Mouse (Mus musculus) left cerebral cortex, postnatal 25 days (tissue): Measurements from ENCODE around the gene Emc4. TPM values are rescaled to one million over a fixed set of nuclear protein-coding genes. Genes with fewer than 3 reads are reported as not detected.

ENCODE experiments used
- DNase-seq, 2 experiments: peaks; one replicate each; pipeline ENCODE4 v3.0.0; 2022; ENCODE audit warnings: low spot score in 2 of 2, mixed read lengths in 1 of 2
- intact Hi-C: fragments of 180-260 bp; cut with DNase I; formaldehyde crosslinking; loops from one replicate; pipeline ENCODE4 v1.15.1; 2025
- total RNA-seq, 2 experiments: library from RNA; stranded (reverse); gene quantifications; 2 replicates each; pipeline ENCODE4 v1.2.3; 2021

The Emc4 gene
- 100 to 1,000 TPM; 157 to 167 TPM for total RNA-seq

DNA sequence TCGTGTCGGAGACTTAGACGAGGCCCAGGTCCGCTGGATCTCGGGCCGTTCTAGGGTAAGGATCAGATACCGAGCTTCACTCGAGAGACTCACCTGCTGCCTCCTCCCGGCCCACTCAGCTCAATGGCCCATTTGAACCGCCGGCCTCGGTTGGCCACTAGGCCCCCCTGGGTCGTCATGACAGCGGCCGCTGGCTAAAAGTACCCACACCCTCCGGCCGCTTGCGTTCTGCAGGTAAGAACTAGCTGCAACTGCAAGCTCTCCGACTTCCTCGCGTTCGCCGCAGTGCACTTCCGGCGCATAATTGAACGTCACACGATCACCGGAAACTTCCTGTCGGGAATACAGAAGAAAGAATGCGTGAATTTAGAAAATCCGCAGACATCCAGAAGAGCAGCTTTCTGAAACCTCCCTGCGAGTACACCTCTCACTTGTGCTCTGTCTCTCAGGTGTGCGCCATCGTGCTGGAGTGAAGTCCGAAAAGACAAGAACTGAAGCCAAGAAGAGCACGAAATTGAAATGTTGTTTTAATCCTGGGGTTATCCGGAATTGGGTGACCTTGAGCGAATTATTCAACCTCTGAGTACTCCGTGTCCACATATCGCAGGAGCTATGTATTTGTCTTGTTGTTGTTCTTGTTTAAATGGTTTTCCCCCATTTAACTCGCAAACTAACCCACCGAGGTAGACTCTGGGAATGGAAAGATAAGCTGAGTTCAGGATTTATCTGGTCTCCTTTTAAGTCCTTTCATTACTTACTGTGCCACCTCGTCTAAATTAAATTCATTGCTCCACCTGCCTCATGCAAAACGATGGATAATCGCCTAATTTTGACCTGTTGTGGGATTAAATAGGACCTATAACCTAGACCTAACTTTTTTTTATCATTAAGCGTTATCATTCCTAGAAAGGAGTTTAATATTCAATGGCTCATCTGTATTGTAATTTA is at the start of gene Emc4:
Emc4 (minus strand) TSS at position 302 of the 948 bp plus-strand sequence.
- DNase-seq, result peak; percentile 95 to 96

DNA sequence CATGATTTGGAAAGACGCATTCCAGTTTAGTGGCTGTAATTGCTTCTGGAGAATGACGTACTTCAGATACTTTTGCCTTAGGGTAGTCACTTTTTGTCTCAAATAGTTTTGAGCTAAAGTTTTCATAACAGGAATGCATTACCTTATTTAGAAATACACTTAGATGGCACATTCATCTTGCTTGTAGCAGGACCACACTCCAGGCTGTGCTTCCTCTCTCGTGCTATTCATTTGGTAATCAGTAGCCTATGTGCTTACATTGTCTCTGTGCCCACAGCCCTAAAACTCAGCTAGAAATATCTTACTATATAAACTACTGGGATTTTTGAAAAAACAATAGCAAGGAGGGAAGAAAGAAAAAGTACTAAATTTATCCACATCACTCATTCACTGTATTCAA is 39.2 kb upstream of the Emc4 start:
- intact Hi-C loops, result no loop called here
- no peak for DNase-seq

More for the DNA sequence above, at the start of gene Emc4:
- intact Hi-C loops, result loop anchor here (1.0 to 5.0 kb wide), 2 partner anchors 86 to 101 kb away; partner anchors contain the start of genes Emc7, Gm21985 and Slc12a6

DNA sequence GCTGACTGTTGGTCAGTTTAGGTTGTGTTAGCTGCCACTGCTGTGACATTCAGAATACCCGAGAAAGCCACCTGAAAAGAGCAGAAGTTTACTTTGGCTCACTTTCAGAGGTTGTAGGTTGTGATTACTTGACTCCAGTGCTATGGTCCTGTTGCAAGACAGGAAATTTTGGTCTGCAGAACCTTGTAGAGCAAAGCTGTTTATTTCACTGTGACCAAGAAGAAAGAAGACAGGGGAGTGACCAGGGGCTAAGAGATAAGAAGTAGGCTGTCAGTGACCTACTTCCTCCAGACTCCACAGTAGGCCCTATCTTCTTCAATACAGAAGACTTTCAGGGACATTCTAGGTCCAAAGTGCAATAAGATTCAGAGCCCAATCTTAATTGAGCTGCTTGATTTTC is 28.8 kb upstream of the Emc4 start:
- intact Hi-C loops, result no loop called here
- DNase-seq, result no peak

DNA sequence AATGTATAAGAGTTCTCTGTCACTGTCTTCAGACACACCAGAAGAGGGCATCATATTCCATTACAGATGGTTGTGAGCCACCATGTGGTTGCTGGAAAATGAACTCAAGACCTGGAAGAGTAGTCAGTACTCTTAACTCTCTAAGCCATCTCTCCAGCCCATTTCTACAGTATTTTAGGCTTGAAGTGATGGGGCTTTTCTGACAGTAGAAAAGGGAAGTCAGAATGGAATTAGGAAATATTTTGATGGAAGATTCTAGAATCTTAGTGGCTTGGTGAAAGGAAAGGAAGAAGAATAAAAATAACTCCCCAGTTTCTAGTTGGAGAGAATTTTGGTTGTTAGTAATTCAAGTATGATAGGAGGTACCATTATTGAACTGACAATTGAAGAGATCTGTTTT is 26.1 kb upstream of the Emc4 start:
- intact Hi-C loops, result no loop called here
- DNase-seq, result no peak

DNA sequence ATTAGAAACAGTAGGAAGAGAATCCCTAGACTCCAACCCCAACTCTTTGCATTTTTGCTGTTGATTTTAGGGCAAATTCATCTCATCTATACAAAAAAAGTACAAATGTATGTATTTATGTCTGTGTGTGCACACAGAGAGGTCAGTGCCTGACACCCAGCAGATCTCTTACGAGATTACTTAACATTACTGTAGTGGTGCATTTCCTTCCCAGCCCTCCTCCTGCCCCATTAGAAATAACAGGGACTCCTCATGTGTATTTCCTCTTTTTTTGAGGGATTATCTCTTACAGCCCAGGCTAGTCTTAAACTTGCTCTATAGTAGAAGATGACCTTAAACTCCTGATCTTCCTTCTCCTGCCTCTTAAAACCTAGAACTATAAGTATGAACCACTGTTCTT is 24.9 kb upstream of the Emc4 start:
- intact Hi-C loops, result no loop called here
- DNase-seq, result no peak

DNA sequence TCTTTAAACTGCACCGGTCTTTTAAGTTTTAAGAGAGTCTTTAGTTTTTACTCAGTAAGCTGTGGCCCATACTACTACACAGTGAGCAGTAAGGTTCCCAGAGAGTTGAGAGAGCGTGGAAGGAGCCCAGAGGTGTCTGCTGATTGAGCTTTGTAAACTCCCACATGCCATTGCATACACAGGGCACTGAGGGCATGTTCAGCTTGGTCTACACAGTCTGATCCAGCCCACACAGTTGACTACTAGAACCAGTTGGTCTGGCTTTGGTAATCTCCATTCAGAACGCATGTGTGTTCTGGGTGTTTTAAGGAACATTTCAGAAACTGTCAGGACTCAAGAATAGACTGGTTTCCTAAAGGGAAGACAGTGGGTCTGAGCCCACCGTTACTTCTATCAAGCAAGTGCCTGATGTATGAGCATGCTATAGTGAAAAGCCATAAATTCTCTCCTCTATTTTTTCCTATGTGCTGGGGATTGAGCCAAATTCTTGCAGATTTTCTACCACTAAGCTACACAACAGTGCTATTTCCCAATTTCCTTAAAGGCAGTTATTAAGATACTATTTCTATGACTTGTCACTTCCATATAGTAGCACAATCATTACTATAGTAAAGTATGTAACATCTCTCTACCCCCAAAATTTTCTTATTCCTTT is 23.6 kb upstream of the Emc4 start:
- no peak for DNase-seq
- intact Hi-C loops, result no loop called here

DNA sequence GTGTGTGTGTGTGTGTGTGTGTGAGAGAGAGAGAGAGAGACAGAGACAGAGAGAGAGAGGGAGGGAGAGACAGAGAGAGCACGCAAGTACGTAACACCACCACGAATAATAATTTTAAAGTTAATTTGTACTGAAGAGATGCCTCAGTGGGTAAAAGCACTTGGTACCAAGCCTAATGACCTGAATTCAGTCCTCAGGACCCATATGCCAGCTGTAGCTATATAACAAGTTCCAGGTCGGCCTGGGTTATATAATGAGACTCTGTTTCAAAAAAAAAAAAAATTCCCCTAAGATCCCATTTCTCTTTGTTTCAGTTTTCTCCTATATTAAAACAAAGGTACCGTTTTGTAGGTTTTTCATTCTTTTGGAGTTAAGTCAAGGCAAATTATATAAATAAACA is 23.0 kb upstream of the Emc4 start:
- DNase-seq, result no peak
- intact Hi-C loops, result no loop called here

DNA sequence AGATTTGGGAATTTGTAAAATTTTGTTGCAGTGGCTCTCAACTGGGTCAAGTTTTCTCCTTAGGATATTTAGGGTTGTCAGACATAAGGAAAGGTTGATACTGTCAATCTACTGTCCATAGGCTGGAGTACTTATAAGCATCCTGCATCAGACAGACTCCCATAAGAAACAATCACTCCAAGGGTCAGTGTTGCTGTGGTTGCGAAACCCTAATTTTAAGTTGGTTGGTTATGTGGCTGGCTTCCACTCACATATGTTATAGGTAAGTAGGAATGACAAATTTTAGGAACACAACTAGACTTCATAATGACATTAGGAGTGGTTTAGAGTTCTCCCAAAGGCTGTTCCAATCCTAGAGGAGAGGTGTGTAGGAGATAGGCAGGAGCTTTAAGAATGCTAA is 13.4 kb upstream of the Emc4 start:
- no peak for DNase-seq
- intact Hi-C loops, result no loop called here

DNA sequence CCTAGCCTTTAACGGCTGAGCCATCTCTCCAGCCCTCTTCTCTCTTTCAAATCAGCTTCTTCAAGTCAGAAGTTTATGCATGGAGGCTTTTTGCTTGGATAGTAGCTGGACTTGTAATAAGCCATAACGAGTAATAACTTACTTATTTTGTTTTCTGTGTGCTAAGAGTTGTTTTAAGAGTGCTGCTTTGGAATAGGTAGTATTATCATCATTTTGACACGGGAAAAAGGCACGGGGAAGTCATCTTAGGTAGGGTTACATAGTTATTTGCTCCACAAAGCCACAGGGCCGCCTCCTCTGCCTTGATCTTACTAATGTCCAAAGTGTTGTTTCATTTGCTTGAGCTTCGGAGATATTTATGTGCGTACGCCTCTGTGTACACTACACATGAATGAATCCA is 12.3 kb upstream of the Emc4 start:
- DNase-seq, result no peak
- intact Hi-C loops, result no loop called here

DNA sequence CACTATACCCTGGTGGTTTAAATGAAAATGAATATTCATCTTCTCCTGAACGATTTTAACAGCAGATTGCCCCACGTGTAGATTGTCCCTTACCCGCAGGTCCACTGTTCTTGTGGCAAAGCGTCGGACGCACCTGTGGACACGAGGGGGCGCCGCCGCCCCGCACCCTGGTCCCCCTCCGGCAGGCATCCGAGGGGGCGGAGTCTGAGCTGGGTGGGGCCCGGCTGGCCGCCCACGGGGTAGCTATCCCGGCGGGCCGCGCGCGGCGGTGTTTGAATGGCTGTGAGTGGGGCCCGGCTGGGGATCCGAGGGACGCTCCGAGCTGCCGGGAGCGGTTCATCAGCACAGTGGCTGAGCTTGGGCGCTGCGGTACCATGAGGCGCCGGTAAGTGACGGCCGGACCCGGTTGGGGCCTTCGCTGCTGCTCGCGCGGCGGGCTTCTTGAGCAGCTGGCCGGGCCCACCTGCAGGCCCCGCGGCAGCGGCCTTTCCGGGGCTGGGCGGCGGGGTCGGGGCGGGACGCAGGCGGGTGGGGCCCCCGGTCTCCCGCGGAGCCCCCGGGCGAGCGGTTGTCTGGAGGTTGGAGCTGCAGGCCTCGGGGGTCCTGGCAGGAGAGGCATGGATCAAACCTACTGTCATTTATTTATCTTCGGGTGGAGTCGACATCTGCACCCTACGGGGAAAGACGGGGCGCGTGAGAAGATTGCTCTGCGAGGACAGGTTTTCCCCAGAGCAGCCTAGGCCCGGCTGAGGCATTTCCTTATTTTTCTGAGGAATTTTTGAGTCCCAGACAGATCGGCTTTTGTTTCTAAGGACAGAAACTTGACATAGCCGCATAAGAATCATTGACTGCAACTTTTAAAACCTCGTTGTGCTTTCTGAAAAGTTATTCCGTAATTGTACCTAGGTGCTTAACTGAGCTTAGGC is 11.4 kb upstream of the Emc4 start, which contains the start of gene Katnbl1:
Katnbl1 (plus strand) TSS at position 239 of the 926 bp plus-strand sequence.
- intact Hi-C loops, result loop anchor here (2.0 to 5.0 kb wide), 3 partner anchors 76 to 388 kb away; partner anchors contain the start of genes Chrm5 and Emc7
- DNase-seq, result peak; percentile 89 to 93

DNA sequence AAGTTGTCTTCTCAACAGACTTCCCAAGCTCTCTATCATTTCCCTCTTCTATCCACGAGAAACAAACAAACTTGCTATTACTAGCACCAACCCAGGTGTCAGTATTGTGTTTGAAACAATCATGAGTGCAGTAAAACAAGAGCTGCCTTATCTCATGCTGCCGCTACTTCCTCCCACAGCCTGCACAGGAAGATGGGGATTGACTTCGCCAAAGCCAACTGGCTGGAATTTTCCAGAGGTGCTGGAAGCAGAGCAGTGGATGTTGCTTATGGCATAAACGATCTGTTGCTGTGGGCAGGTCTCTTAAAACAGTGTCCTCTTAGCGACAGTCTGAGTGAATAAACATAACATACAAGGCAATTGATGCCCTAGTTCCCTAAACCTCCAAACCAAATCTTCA is 6.8 kb upstream of the Emc4 start:
- DNase-seq, result no peak
- intact Hi-C loops, result loop anchor here (5.0 kb wide), 1 partner anchor 393 kb away; no protein-coding TSS in a partner anchor

DNA sequence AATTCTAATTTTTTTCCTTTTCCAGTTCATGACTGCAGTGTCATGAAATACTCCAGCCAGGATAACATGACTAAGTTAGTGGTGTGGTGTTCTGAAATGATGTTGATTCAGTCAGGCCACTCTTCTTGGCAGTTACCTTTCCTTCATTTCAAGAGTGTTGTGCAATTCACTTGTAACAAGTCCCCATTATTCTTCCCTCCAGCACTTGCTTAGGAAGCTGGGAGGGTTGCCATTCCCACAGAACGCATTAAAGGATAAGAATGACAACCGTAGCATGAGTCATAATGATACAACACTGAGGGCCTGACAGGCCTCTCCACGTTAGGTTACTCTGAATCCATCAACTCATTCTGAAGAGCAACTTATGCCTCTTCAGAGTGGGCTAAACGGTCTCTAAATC is 5.3 kb upstream of the Emc4 start:
- intact Hi-C loops, result no loop called here
- DNase-seq, result no peak

DNA sequence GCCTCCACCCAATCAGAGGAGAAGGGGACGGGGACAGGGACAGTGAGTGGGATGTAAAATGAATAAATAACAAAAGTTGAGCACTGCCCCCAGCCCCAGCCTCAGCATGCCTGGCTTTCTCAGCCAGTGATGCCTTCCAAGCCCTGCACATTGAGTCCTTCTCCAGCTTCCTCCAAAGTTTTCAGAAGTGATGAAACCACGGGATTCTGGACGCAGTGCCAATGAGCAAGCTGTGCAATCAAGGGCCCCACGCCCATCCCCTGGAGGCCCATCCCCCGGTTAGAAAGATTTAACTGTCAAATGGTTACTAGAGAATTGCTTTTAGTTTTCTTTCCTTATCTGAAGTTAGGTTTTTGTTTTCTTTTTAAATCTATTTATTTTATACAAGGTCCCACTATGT is 2.1 kb upstream of the Emc4 start:
- intact Hi-C loops, result loop anchor here (5.0 kb wide), 1 partner anchor 103 kb away; the partner anchor contains the start of genes Gm21985 and Slc12a6

DNA sequence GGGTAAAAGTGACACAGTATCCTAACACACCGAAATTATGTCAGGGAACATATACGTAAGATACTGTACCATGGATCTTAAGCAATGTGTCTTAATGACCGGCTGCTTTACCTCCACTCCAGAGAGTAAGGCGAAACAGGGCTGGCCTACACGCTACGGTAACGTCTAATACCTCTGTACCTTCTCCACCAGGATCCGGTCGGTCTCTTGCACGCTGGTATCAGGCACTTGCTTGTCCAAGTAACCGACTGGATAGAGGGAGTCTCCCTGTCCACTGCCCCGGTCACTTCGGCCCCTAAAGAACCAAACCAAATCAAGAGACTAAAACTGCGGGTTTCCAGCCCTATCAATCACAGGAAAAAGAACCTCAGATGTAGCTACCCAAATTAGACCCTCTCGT is 605 bp downstream of the Emc4 start:
- DNase-seq, result no peak
- intact Hi-C loops, result loop anchor here (5.0 kb wide), 1 partner anchor 100 kb away; the partner anchor contains the start of genes Gm21985 and Slc12a6

More for the DNA sequence above, 2.1 kb upstream of the Emc4 start:
- DNase-seq, result no peak

DNA sequence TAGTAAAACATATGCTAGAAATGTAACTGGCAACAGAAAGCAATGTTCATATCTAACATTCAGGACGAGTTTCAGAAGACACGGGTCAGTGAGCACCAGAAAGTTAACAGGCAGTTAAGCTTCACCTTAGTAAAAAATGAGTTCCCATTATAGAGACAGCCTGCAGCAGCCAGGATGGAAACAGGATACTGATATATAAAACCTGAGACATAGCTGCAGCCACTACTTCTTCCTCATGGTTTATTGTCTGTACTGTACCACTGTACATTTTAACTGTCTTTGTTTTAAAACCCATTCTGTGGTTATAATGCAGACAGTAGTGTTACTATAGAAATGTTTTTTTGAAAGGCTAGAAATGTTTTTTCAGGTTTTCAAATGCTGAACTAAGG is 7.1 kb downstream of the Emc4 start:
- DNase-seq, result no peak

DNA sequence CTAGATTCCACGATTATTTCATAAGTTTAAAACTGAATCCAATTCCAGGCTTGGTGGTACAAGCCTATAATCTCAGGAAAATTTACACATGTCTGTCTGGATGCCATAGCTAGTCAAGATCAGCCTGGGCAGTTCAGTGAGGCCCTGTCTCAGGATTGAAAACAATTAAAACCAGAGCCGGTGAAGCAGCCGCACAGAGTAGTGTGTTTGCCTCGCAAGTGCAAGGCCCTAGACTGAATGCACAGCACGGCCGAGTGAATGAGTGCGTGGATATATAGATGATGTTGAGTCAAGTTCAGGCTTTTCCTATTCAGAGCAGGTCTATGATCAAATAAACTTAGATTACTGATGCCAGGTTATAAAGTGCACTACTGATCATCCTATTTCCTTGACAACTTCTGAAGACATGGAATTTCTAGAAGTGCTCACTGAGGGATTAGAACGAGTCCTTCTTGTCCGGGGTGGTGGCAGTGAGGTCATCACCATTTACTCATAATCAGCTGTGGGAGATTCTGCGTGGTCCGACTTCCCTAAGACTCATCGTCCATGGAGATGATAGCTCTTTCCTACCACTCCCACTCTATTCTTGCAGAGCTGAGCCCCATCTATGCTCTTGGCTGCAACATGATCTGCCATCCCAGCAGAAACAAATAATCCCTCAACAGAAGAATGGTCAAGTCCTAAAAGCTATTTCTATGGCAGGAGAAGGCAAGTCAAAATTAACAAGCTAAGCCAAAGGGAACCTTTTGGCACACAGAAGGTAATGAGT is 7.6 kb downstream of the Emc4 start:
- DNase-seq, result no peak
- intact Hi-C loops, result no loop called here

More for the DNA sequence above, 7.1 kb downstream of the Emc4 start:
- intact Hi-C loops, result no loop called here

DNA sequence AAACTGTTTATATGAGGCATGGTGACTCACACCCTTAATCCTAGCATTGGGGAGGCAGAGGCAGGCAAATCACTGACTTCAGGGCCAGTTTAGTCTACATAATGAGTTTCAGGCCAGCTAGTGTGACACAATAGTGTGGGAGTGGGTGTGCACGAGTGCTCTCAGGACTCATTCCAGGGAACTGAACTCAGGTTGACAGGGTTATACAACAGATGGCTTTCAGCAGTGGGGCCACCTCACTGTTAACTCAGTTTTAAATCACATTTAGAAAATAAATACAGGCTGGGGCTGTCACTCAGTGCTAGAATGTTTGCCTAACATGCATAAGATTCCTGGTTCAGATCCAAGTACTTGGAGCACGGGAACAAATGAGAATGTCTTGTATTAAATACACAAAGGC is 8.2 kb downstream of the Emc4 start:
- DNase-seq, result peak in 1 of 2 experiments; percentile 33
- intact Hi-C loops, result no loop called here

DNA sequence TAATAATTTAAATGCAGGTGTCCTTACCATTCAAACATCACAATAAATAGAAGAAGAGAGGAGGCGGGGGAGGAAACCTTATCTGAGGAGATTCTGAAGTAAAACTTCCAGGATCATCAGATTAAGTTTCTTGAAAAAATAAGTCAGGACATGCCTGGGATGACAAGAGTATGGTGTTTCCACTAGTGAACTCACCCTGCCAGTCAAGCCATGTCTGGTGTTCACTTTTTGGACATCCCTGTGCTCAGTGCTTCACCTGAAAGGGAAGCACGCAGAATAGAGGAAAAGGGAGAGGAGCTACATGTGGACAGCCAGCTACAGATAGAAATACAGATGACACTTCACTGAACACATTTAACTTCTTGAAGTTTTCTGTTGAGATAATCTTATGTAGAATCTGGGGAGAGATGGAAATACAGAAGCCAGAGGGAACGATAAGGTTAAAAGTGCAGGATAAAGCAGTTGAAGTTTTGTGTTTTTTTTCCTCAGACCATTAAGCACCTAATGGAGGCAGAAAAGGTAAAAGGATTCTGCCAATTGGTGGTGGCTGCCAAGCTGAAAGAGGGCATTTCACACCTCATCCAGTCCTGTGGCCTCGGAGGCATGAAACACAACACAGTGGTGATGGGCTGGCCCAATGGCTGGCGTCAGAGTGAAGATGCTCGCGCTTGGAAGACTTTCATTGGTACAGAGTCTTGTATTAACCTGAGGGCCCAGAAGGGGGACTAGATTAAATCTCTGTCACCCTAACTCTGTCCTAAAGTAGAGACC is 14.0 kb downstream of the Emc4 start:
- intact Hi-C loops, result no loop called here

More for the DNA sequence above, 14.0 kb downstream of the Emc4 start:
- DNase-seq, result no peak
